Mouse (Mus musculus) forebrain, embryonic 12.5 days (tissue): ENCODE measurements around the gene Gjb1. TPM values are rescaled to one million over a fixed set of nuclear protein-coding genes. Genes with fewer than 3 reads are reported as not detected.
"Not testable (repeated sequence)": the region's sequence is repeated elsewhere in the genome, so short reads cannot be mapped to it uniquely, and the experiment has no call there.

Experiments
- ATAC-seq: fragments of 200-750 bp; cut with Nextera tagmentation; 2 replicates; pipeline ENCODE4 v1.8.0; 2017; ENCODE audit warnings: moderate TSS enrichment; ENCODE audit not compliant: low FRiP score
- H3K27ac ChIP-seq: fragments of 300-500 bp; sonication (generic); 2 replicates; pipeline ENCODE4 v1.5.1; 2016; ENCODE audit warnings: mild to moderate bottlenecking
- H3K27me3 ChIP-seq: fragments of 300-500 bp; sonication (generic); 2 replicates; pipeline ENCODE4 v1.6.1; 2016; ENCODE audit warnings: mild to moderate bottlenecking
- H3K36me3 ChIP-seq: fragments of 300-500 bp; sonication (generic); replicated peaks from 2 replicates; pipeline ENCODE4 v1.6.1; 2016; ENCODE audit warnings: mild to moderate bottlenecking
- H3K4me1 ChIP-seq: fragments of 300-500 bp; sonication (generic); 2 replicates; pipeline ENCODE4 v1.6.1; 2016
- H3K4me2 ChIP-seq: fragments of 300-500 bp; sonication (generic); 2 replicates; pipeline ENCODE4 v1.6.1; 2016; ENCODE audit warnings: mild to moderate bottlenecking, moderate library complexity
- H3K4me3 ChIP-seq: fragments of 300-500 bp; sonication (generic); replicated peaks from 2 replicates; pipeline ENCODE4 v1.5.1; 2016; ENCODE audit warnings: mild to moderate bottlenecking
- H3K9ac ChIP-seq: fragments of 300-500 bp; sonication (generic); 2 replicates; pipeline ENCODE4 v1.6.1; 2016; ENCODE audit warnings: mild to moderate bottlenecking
- H3K9me3 ChIP-seq: fragments of 300-500 bp; sonication (generic); 2 replicates; pipeline ENCODE4 v1.6.1; 2016
- WGBS: fragments of 180-500 bp; shearing (Covaris S2); methylation state at CpG from one replicate; pipeline ENCODE4 v1.1.7; 2016; 5-methylcytosine and 5-hydroxymethylcytosine counted together
- polyA plus RNA-seq: library from polyadenylated mRNA; unstranded; fragments of >200 nt; fragmentation: Nextera tagmentation; extraction: Ambion mirVana; gene quantifications from 2 replicates; pipeline ENCODE4 v1.2.1, GENCODE M21; 2016

The Gjb1 gene
- not detected in 2 replicates for polyA plus RNA-seq

- H3K9ac ChIP-seq = no peak within 1 kb of the TSS
- no peak within 1 kb of the TSS for H3K27ac ChIP-seq
- H3K36me3 ChIP-seq = no peaks in the 10 kb centered on the region
- WGBS = 82% methylated on average over 7 of the region's 7 CpGs
- H3K27me3 ChIP-seq = peaks cover 33% of the 10 kb centered on the region
- no peak within 1 kb of the TSS for H3K4me2 ChIP-seq
- ATAC-seq = no peak
- H3K9me3 ChIP-seq = no peaks in the 10 kb centered on the region
- H3K4me3 ChIP-seq = no peak within 1 kb of the TSS
- H3K4me1 ChIP-seq = no peaks in the 10 kb centered on the region
Measured at GRCm38 (mm10) chrX:101376190-101376968, at the start of gene Gjb1. Gene Gjb1, plus strand, starts transcription at chrX:101376378.

GRCm38 (mm10) chrX:101329372-101330028 is 46.7 kb upstream of the Gjb1 start:
- H3K4me3 ChIP-seq = no peak overlapping the region
- H3K27me3 ChIP-seq = no peaks in the 10 kb centered on the region
- no peak overlapping the region for H3K9ac ChIP-seq
- no peaks in the 10 kb centered on the region for H3K36me3 ChIP-seq
- H3K9me3 ChIP-seq = no peaks in the 10 kb centered on the region
- H3K4me2 ChIP-seq = no peak overlapping the region
- WGBS = 23% methylated on average over 9 of the region's 10 CpGs
- 0 out of 2 replicates have a peak, but pooled peaks cover 5% of the 10 kb centered on the region for H3K4me1 ChIP-seq
- peak overlapping the region; percentile 56 for H3K27ac ChIP-seq
- no peak for ATAC-seq

- no peaks in the 10 kb centered on the region for H3K36me3 ChIP-seq
- H3K4me2 ChIP-seq = peak overlapping the region; percentile 44
- peak overlapping the region; percentile 92 for H3K27ac ChIP-seq
- H3K4me1 ChIP-seq = 0 out of 2 replicates have a peak, but pooled peaks cover 5% of the 10 kb centered on the region
- H3K4me3 ChIP-seq = peak overlapping the region; percentile 37
- no peak overlapping the region for H3K9ac ChIP-seq
- ATAC-seq = peak; percentile 39
- no peaks in the 10 kb centered on the region for H3K27me3 ChIP-seq
- no peaks in the 10 kb centered on the region for H3K9me3 ChIP-seq
- 47% methylated on average over 9 of the region's 9 CpGs for WGBS
Measured at GRCm38 (mm10) chrX:101332031-101332374, 44.2 kb upstream of the Gjb1 start.

GRCm38 (mm10) chrX:101332375-101333211 is 43.6 kb upstream of the Gjb1 start:
- WGBS = 23% methylated on average over 35 of the region's 49 CpGs
- peak; percentile 96 for ATAC-seq
- Histone ChIP-seq H3K9ac (peak overlapping the region; percentile 51), H3K4me3 (peak overlapping the region; percentile 37), H3K27ac (peak overlapping the region; percentile 92), H3K9me3 (no peaks in the 10 kb centered on the region), H3K4me2 (peak overlapping the region; percentile 50), H3K27me3 (no peaks in the 10 kb centered on the region), H3K4me1 (0 out of 2 replicates have a peak, but pooled peaks cover 5% of the 10 kb centered on the region), H3K36me3 (no peaks in the 10 kb centered on the region)

GRCm38 (mm10) chrX:101334606-101335005 is 41.6 kb upstream of the Gjb1 start:
- WGBS = 90% methylated on average over 5 of the region's 5 CpGs
- Histone ChIP-seq H3K4me3 (no peak overlapping the region), H3K27ac (no peak overlapping the region), H3K4me2 (no peak overlapping the region), H3K27me3 (no peaks in the 10 kb centered on the region), H3K36me3 (no peaks in the 10 kb centered on the region), H3K9ac (no peak overlapping the region), H3K4me1 (0 out of 2 replicates have a peak, but pooled peaks cover 5% of the 10 kb centered on the region), H3K9me3 (no peaks in the 10 kb centered on the region)
- no peak for ATAC-seq

GRCm38 (mm10) chrX:101338666-101339065 is 37.5 kb upstream of the Gjb1 start:
- H3K4me3 ChIP-seq = no peak overlapping the region
- H3K9ac ChIP-seq = no peak overlapping the region
- WGBS = 53% methylated on average over 4 of the region's 4 CpGs
- no peak for ATAC-seq
- no peaks in the 10 kb centered on the region for H3K9me3 ChIP-seq
- no peaks in the 10 kb centered on the region for H3K36me3 ChIP-seq
- H3K4me1 ChIP-seq = no peaks in the 10 kb centered on the region
- no peak overlapping the region for H3K27ac ChIP-seq
- no peak overlapping the region for H3K4me2 ChIP-seq
- H3K27me3 ChIP-seq = no peaks in the 10 kb centered on the region

- ATAC-seq, H3K9me3 ChIP-seq, H3K27me3 ChIP-seq, H3K4me2 ChIP-seq, H3K4me3 ChIP-seq, H3K27ac ChIP-seq, H3K36me3 ChIP-seq, H3K4me1 ChIP-seq, H3K9ac ChIP-seq: not testable (repeated sequence)
- WGBS = 76% methylated on average over 2 of the region's 2 CpGs
Measured at GRCm38 (mm10) chrX:101342837-101343236, 33.3 kb upstream of the Gjb1 start.

- no peaks in the 10 kb centered on the region for H3K4me1 ChIP-seq
- H3K9me3 ChIP-seq = no peaks in the 10 kb centered on the region
- peaks cover 3% of the 10 kb centered on the region; the same call in 1 of the 2 replicates for H3K27me3 ChIP-seq
- H3K9ac ChIP-seq = no peak overlapping the region
- no peak overlapping the region for H3K4me3 ChIP-seq
- H3K4me2 ChIP-seq = no peak overlapping the region
- 81% methylated on average over 2 of the region's 2 CpGs for WGBS
- H3K27ac ChIP-seq = no peak overlapping the region
- ATAC-seq = no peak
- no peaks in the 10 kb centered on the region for H3K36me3 ChIP-seq
Measured at GRCm38 (mm10) chrX:101345456-101345855, 30.7 kb upstream of the Gjb1 start.

- Histone ChIP-seq H3K9me3 (no peaks in the 10 kb centered on the region), H3K36me3 (no peaks in the 10 kb centered on the region), H3K4me3 (no peak overlapping the region), H3K27me3 (peaks cover 3% of the 10 kb centered on the region; the same call in 1 of the 2 replicates), H3K4me1 (no peaks in the 10 kb centered on the region), H3K27ac (no peak overlapping the region), H3K9ac (no peak overlapping the region), H3K4me2 (no peak overlapping the region)
- 63% methylated on average over 4 of the region's 4 CpGs for WGBS
- no peak for ATAC-seq
Measured at GRCm38 (mm10) chrX:101346475-101346874, 29.7 kb upstream of the Gjb1 start.

- Histone ChIP-seq H3K9me3 (no peaks in the 10 kb centered on the region), H3K4me1 (no peaks in the 10 kb centered on the region), H3K27ac (no peak overlapping the region), H3K36me3 (no peaks in the 10 kb centered on the region), H3K4me2 (no peak overlapping the region), H3K9ac (no peak overlapping the region), H3K27me3 (peaks cover 3% of the 10 kb centered on the region; the same call in 1 of the 2 replicates), H3K4me3 (no peak overlapping the region)
- no peak for ATAC-seq
- 42% methylated on average over 4 of the region's 4 CpGs for WGBS
Measured at GRCm38 (mm10) chrX:101351188-101351587, 25.0 kb upstream of the Gjb1 start.

GRCm38 (mm10) chrX:101358902-101359301 is 17.3 kb upstream of the Gjb1 start:
- H3K4me2 ChIP-seq, H3K9me3 ChIP-seq, H3K27ac ChIP-seq, H3K4me1 ChIP-seq, H3K4me3 ChIP-seq, H3K27me3 ChIP-seq, H3K36me3 ChIP-seq, H3K9ac ChIP-seq, ATAC-seq: not testable (repeated sequence)
- WGBS = 62% methylated on average over 3 of the region's 4 CpGs

GRCm38 (mm10) chrX:101369001-101369400 is 7.2 kb upstream of the Gjb1 start:
- ATAC-seq = no peak
- peaks cover 11% of the 10 kb centered on the region; the same call in 1 of the 2 replicates for H3K27me3 ChIP-seq
- no peak overlapping the region for H3K4me2 ChIP-seq
- no peaks in the 10 kb centered on the region for H3K9me3 ChIP-seq
- H3K4me1 ChIP-seq = no peaks in the 10 kb centered on the region
- no peak overlapping the region for H3K27ac ChIP-seq
- 81% methylated on average over 7 of the region's 7 CpGs for WGBS
- H3K9ac ChIP-seq = no peak overlapping the region
- no peak overlapping the region for H3K4me3 ChIP-seq
- H3K36me3 ChIP-seq = no peaks in the 10 kb centered on the region
